Mouse (Mus musculus): ENCODE measurements around the gene Tmem40. TPM values are rescaled to one million over a fixed set of nuclear protein-coding genes. Genes with fewer than 3 reads are reported as not detected.

Gene Tmem40
- total RNA-seq, 2 experiments from 2014 or later = 0.42 to 0.44 TPM

DNA sequence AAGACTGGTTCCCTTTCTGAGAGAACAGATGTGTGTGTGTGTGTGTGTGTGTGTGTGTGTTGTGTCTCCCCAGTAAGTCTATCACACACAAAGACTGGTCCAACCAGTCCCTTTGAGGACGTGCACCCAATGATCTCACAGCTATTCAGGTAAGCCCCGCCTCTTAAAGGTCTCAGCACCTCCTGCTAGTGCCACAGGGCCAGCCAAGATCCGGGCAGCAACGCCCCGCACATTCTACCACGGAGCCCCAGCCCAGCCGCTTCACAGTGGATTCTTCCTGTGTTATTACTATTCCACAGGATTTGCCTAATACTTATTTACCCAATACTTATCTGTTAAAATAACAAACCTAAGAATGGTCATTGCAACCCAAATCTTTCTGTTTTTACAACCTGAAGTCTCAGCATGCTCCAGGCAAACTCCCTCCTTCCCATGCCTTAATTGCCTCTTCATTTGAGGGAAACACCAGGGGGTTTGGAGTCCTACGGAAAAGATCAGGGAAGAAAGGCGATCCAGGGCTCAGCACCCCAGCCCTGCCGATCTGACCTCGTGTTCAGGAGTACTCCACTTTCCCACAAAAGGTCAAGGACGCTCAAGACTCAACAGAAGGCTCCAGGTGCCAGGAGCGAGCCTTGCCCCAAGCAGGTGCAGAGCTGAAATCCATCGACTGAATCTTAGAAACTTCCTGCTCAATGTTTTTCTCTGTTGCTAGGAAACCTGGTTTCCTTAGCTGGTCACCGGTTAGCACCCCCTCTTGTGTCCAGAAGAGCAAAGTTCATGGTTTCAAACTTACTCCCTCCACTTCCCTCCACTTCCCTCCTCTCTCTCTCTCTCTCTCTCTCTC lies 44.3 kb downstream of the Tmem40 start:
- peak overlapping the region; percentile 30 for H3K4me3 ChIP-seq
- DNase-seq (ENCODE audit: low spot score in 2 of 2) = no peak

DNA sequence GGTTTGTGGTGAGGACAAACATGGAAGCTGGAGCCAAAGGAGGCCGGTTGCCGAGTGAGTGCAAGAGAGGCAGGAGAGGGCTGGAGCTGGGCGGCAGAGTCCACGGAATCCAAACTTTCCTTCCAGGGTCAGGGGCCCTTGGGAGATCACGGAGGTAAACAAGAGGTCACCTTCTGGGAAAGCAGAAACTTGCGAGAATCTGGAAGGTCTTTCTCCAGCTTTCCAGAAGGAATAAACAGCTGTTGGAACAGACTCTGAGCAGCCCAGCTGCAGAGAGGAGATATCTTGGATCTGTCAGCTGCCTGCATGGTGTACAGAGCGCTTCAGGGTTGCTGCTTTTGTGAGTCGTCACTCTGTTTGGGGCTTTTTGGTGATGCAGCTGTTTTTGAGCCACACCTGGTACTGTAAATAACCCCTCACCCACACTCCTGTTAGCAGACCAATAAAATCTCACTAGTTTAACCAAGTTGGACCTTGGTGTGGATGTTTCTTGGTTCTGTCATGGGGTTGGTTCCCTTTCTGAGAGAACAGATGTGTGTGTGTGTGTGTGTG lies 45.0 kb downstream of the Tmem40 start:
- Histone ChIP-seq H3K4me3 (no peak overlapping the region), H3K27ac (no peak overlapping the region)
- DNase-seq (ENCODE audit: low spot score in 2 of 2) = no peak
- no peak for TF ChIP-seq CTCF (conservative IDR thresholded peaks at IDR 0.05)

More for the DNA sequence above, 44.3 kb downstream of the Tmem40 start:
- TF ChIP-seq CTCF (conservative IDR thresholded peaks at IDR 0.05) = peak; percentile 49
- no peak overlapping the region for H3K27ac ChIP-seq

- no peak for DNase-seq (ENCODE audit: low spot score in 2 of 2)
- no peak overlapping the region for H3K4me3 ChIP-seq
- no peak for TF ChIP-seq CTCF (conservative IDR thresholded peaks at IDR 0.05)
- H3K27ac ChIP-seq = no peak overlapping the region
These were observed 50.9 kb downstream of the Tmem40 start for GRCm38 (mm10) chr6:115711261-115711660.

DNA sequence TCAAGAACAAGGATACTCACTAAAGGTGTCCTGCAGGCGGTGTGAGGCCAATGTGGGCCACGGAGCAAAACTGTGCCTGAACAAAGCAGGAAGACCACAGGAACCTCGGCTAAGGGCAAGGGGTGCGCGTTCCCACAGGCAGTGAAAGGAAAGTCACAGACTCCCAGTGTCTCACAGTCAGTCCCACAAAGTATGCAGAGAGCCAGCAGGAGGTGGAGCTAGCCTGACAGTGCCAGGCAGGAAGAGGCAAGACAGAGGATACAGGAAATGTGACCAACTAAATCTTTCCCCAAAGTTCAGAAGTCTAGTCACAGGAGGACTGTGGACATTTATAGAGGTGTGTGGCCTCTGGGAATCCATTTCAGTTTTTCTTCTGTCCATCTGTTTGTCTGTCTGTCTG lies 59.3 kb downstream of the Tmem40 start:
- no peak overlapping the region for H3K4me3 ChIP-seq
- no peak for DNase-seq (ENCODE audit: low spot score in 2 of 2)
- TF ChIP-seq CTCF (conservative IDR thresholded peaks at IDR 0.05) = no peak
- H3K27ac ChIP-seq = no peak overlapping the region

GRCm38 (mm10) chr6:115701302-115701701 lies 60.9 kb downstream of the Tmem40 start:
- Histone ChIP-seq H3K4me3 (no peak overlapping the region), H3K27ac (no peak overlapping the region)
- TF ChIP-seq CTCF (conservative IDR thresholded peaks at IDR 0.05) = peak; percentile 57
- no peak for DNase-seq (ENCODE audit: low spot score in 2 of 2)

- TF ChIP-seq CTCF (conservative IDR thresholded peaks at IDR 0.05) = no peak
- Histone ChIP-seq H3K27ac (no peak overlapping the region), H3K4me3 (no peak overlapping the region)
- no peak for DNase-seq (ENCODE audit: low spot score in 2 of 2)
These were observed 61.4 kb downstream of the Tmem40 start for GRCm38 (mm10) chr6:115700778-115701177.

DNA sequence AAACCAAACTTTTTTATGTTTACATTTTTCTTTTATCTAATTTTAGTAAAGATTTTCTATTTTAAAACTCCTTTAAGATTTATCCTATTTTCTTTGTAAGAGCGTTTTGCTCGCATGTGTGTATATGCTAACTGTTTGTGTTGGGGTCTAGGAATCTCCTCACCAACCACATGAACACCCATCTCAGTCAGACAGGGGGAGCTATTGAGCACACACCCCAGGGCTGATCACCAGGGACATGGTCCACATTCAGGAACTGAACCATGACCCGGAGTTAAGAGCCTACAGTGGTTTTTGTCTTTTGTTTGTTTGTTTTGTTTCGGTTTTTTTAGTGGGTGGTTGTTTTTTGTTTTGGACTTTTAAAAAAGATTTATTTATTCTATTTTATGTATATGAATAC lies 63.5 kb downstream of the Tmem40 start:
- H3K4me3 ChIP-seq = no peak overlapping the region

GRCm38 (mm10) chr6:115697739-115698558 lies 64.3 kb downstream of the Tmem40 start:
- no peak for TF ChIP-seq CTCF (conservative IDR thresholded peaks at IDR 0.05)
- no peak for DNase-seq (ENCODE audit: low spot score in 2 of 2)
- no peak overlapping the region for H3K4me3 ChIP-seq
- no peak overlapping the region for H3K27ac ChIP-seq

More for the DNA sequence above, 63.5 kb downstream of the Tmem40 start:
- TF ChIP-seq CTCF (conservative IDR thresholded peaks at IDR 0.05) = peak; percentile 68
- H3K27ac ChIP-seq = no peak overlapping the region
- DNase-seq (ENCODE audit: low spot score in 2 of 2) = no peak

DNA sequence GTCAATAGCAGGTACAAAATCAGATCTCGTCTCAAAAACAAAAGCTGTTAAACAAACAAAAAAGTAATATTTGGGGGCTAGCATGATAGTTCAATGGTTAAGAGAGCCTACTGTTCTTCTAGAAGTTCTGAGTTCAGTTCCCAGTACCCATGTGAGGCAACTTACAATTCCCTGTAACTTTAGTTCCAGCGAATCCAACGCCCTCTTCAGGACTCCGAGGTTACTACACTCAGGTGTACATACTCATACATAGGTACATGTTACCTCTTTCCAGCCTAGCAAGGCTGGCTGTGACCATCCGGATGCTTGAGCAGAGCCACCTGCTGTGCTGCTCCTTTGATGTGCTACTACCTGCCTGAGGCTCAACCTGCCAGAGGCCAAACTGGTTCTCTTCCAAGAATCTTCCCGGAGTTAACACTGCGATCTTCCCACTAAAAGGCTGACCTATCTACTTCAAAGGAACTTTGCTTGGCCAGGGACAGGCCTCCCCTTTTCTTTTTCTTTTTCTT lies 65.4 kb downstream of the Tmem40 start:
- DNase-seq (ENCODE audit: low spot score in 2 of 2) = no peak
- Histone ChIP-seq H3K4me3 (no peak overlapping the region), H3K27ac (no peak overlapping the region)
- TF ChIP-seq CTCF (conservative IDR thresholded peaks at IDR 0.05) = peak; percentile 40

DNA sequence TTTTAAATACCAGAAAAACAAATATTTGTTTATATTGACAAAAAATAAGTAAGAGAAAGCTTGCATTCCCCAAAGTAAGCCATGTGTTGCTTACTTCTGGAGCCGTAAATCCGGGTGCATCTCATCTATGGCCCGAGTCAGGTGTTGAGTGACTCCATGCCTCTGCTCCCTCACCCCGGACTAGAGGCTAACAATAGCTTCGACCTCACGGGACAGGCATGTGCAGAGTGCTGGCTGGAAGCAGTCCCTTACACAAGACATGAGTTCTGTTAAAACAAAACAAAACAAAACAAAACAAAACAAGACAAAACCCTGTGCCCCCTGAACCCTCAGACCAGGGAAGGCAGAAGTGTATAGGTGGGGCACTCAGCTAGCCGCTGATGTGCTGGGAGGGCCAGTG lies 67.1 kb downstream of the Tmem40 start:
- DNase-seq (ENCODE audit: low spot score in 2 of 2) = no peak
- no peak for TF ChIP-seq CTCF (conservative IDR thresholded peaks at IDR 0.05)
- Histone ChIP-seq H3K4me3 (no peak overlapping the region), H3K27ac (no peak overlapping the region)

- no peak for DNase-seq (ENCODE audit: low spot score in 2 of 2)
- Histone ChIP-seq H3K4me3 (no peak overlapping the region), H3K27ac (0 out of 2 replicates have a peak overlapping the region, but pooled peaks have one; percentile 23)
- no peak; the same call in 1 of the 2 replicates for TF ChIP-seq CTCF (conservative IDR thresholded peaks at IDR 0.05)
These were observed 67.8 kb downstream of the Tmem40 start for GRCm38 (mm10) chr6:115694441-115694842.

GRCm38 (mm10) chr6:115692963-115693730 lies 69.1 kb downstream of the Tmem40 start:
- TF ChIP-seq CTCF (conservative IDR thresholded peaks at IDR 0.05) = peak; percentile 64
- H3K4me3 ChIP-seq = no peak overlapping the region
- DNase-seq (ENCODE audit: low spot score in 2 of 2) = no peak
- H3K27ac ChIP-seq = no peak overlapping the region
